In genomic region chr3:138768541-138769093, GRCm38 (mm10) we compare ENCODE assay signal across 29 mouse cellular contexts. TPM values are rescaled to one million over a fixed set of nuclear protein-coding genes. Genes with fewer than 3 reads are reported as not detected.
A peak's percentile ranks its signal among the peaks of the same experiment; 100 is the strongest.
DNase-seq lines count a peak whose midpoint lies in the region; ATAC-seq and TF ChIP-seq lines count a peak whose summit lies in the region.
"Had no signal": no experiment of that assay in that cellular context is flagged by ENCODE, and none has a peak within 500 bp of the region (broad histone marks: within the 10 kb centered on the region; RNA-seq: fewer than 3 reads in every experiment).

No protein-coding gene starts in this region.

- intact Hi-C loops in left cerebral cortex, adult 2 months (cut with DNase I): no loop called here
- intact Hi-C loops in left cerebral cortex, postnatal 10 days (cut with DNase I): no loop called here

- no peaks in the 10 kb centered on the region for H3K36me3 ChIP-seq in heart, embryonic 14.5 days (ENCODE audit: control insufficient read depth, insufficient read depth, low read length)
- H3K36me3 ChIP-seq: hindbrain, embryonic 10.5 days; intestine, embryonic 15.5 days; limb, embryonic 12.5 days; lung, embryonic 15.5 days; neural tube, embryonic 12.5 days had no signal

- no peak for TF ChIP-seq CTCF in left cerebral cortex, adult 2 months (IDR thresholded peaks at IDR 0.05)

- no peak overlapping the region for H3K27ac ChIP-seq in heart, embryonic 14.5 days (replicated peaks in 1 of 2; ENCODE audit: control insufficient read depth in 1 of 2, insufficient read depth in 1 of 2, low read depth in 2 of 2, low read length in 2 of 2)
- H3K27ac ChIP-seq in left cerebral cortex, adult 2 months: peak overlapping the region; percentile 48
- H3K27ac ChIP-seq: hindbrain, embryonic 10.5 days; hindbrain, postnatal 0 days; intestine, embryonic 15.5 days; limb, embryonic 12.5 days; lung, embryonic 15.5 days; midbrain, embryonic 10.5 days; neural tube, embryonic 12.5 days had no signal

- peaks cover 3 to 7% of the 10 kb centered on the region in 2 experiments; a peak in 3 of 4 replicates for H3K4me1 ChIP-seq in heart, embryonic 14.5 days (ENCODE audit: control insufficient read depth in 2 of 2, insufficient read depth in 2 of 2, low read length in 2 of 2)
- H3K4me1 ChIP-seq: intestine, embryonic 15.5 days had no signal

- H3K4me2 ChIP-seq in heart, embryonic 14.5 days (ENCODE audit: low read length): peak overlapping the region; percentile 20; the same call in 1 of the 2 replicates
- H3K4me2 ChIP-seq: heart, embryonic 11.5 days; intestine, embryonic 15.5 days; limb, embryonic 12.5 days; liver, embryonic 11.5 days; lung, embryonic 15.5 days; neural tube, embryonic 12.5 days had no signal

- H3K4me3 ChIP-seq in heart, embryonic 14.5 days (ENCODE audit: control insufficient read depth in 1 of 2, insufficient read depth in 1 of 2, low read depth in 1 of 2, low read length in 2 of 2): no peak overlapping the region
- H3K4me3 ChIP-seq in left cerebral cortex, adult 2 months: no peak overlapping the region
- H3K4me3 ChIP-seq: hindbrain, embryonic 10.5 days; intestine, embryonic 15.5 days; limb, embryonic 12.5 days; lung, embryonic 15.5 days; midbrain, embryonic 10.5 days; myocyte; neural tube, embryonic 12.5 days had no signal

- no peak for ATAC-seq in heart, embryonic 14.5 days (ENCODE audit: insufficient number of reproducible peaks, insufficient read depth, low FRiP score, low read depth)
- ATAC-seq: forebrain, embryonic 14.5 days; hindbrain, postnatal 0 days; intestine, embryonic 15.5 days had no signal

- 50% methylated on average over 12 of the region's 12 CpGs for WGBS in heart, embryonic 14.5 days

- no peaks in the 10 kb centered on the region for H3K9me3 ChIP-seq in heart, embryonic 14.5 days (ENCODE audit: control insufficient read depth, low read length)
- H3K9me3 ChIP-seq: hindbrain, embryonic 10.5 days; intestine, embryonic 15.5 days; limb, embryonic 12.5 days; lung, embryonic 15.5 days; midbrain, embryonic 10.5 days; neural tube, embryonic 12.5 days had no signal

- no peak overlapping the region for H3K9ac ChIP-seq in heart, embryonic 14.5 days (ENCODE audit: low read length)
- H3K9ac ChIP-seq: intestine, embryonic 15.5 days; limb, embryonic 12.5 days; lung, embryonic 15.5 days; neural tube, embryonic 12.5 days had no signal

- no peaks in the 10 kb centered on the region for H3K27me3 ChIP-seq in heart, embryonic 14.5 days (ENCODE audit: control insufficient read depth, insufficient read depth, low read length)
- H3K27me3 ChIP-seq: intestine, embryonic 15.5 days; limb, embryonic 12.5 days; lung, embryonic 15.5 days; neural tube, embryonic 12.5 days had no signal

- DNase-seq in adrenal gland, postnatal 36 days: peak; percentile 35 to 48
- DNase-seq in adrenal gland, adult 18-20 months (ENCODE audit: low spot score in 2 of 2): no peak
- no peak for DNase-seq in heart, adult 9 months (ENCODE audit: low spot score in 2 of 2)
- no peak for DNase-seq in left cerebral cortex, adult 2 months (ENCODE audit: extremely low spot score in 1 of 2, low spot score in 2 of 2)
- no peak for DNase-seq in left cerebral cortex, postnatal 10 days (ENCODE audit: extremely low spot score in 1 of 2, low spot score in 2 of 2)
- DNase-seq in Muller cell, postnatal 12 days (ENCODE audit: inconsistent ontology term): no peak
- DNase-seq: adrenal gland, adult 8-10 months; cerebellum, adult 18-20 months; cerebellum, postnatal 14 days; gastrocnemius, postnatal 14 days; kidney, adult 2 months; kidney, postnatal 36 days; layer of hippocampus, postnatal 36 days; right cerebral cortex, adult 18-20 months; spleen, adult 18-20 months; thymus, adult 2 months; thymus, postnatal 36 days had no signal

RNA-seq across cellular contexts. Expression of gene Tspan5, which starts 26.6 kb away (rescaled TPM):
- 10 to 100 TPM; 54.6 to 82.7 TPM for total RNA-seq in adrenal gland, postnatal 36 days (2021)
- total RNA-seq in adrenal gland, adult 18-20 months (2021): 10 to 100 TPM; 58.5 to 61.8 TPM
- 16.1 and 17.4 TPM in 2 replicates for polyA plus RNA-seq in heart, embryonic 14.5 days (2014; fragmentation: Nextera tagmentation; extraction: Ambion mirVana)
- total RNA-seq in left cerebral cortex, adult 2 months (2021): 100 to 1,000 TPM; 242 to 281 TPM
- 100 to 1,000 TPM; 184 to 208 TPM for total RNA-seq in left cerebral cortex, postnatal 10 days (2021)

Comparison
In these comparisons a context has a peak if more than half of its experiments do, and no peak if none do; other contexts are left out.
1. DNase-seq: peak in adrenal gland, postnatal 36 days (2 of 2); none in adrenal gland, adult 18-20 months (0 of 2), heart, adult 9 months (0 of 2), left cerebral cortex, adult 2 months (0 of 2), left cerebral cortex, postnatal 10 days (0 of 2) and Muller cell, postnatal 12 days (single experiment).